Mouse (Mus musculus): ENCODE data around the gene Olfr1018. TPM values are rescaled to one million over a fixed set of nuclear protein-coding genes. Genes with fewer than 3 reads are reported as not detected.

The Olfr1018 gene
- not detected in 2 replicates for polyA plus RNA-seq (2016; fragmentation: Nextera tagmentation; extraction: Ambion mirVana)

DNA sequence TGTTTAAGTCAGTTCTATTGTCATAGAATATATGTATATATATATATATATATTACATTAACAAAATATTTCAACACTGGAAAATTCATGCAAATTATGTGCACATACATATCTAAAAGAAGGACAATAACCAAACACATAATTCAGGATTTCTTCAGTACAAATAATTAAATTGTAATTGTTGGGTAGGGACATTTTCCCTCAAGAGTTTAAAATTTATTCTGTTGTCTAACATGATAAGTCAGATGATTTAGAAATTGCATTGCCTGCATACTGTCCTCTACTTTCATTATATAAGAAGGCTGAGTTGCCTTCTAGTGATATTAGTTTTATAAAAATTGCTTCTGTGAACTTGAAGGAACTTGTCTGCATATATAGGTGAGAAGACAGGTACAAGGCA is at the start of gene Olfr1018:
Gene Olfr1018, plus strand, starts transcription at position 301 of the 400 bp plus-strand sequence.
- Histone ChIP-seq H3K4me1 (replicated peaks) (no peaks in the 10 kb centered on the region), H3K9ac (replicated peaks) (no peak within 1 kb of the TSS), H3K36me3 (no peaks in the 10 kb centered on the region), H3K27ac (no peak within 1 kb of the TSS), H3K27me3 (no peaks in the 10 kb centered on the region), H3K4me2 (no peak within 1 kb of the TSS), H3K4me3 (replicated peaks) (no peak within 1 kb of the TSS), H3K9me3 (no peaks in the 10 kb centered on the region)
- ATAC-seq (ENCODE audit: insufficient number of reproducible peaks, insufficient read depth, low FRiP score, low TSS enrichment, low read depth), result no peak

DNA sequence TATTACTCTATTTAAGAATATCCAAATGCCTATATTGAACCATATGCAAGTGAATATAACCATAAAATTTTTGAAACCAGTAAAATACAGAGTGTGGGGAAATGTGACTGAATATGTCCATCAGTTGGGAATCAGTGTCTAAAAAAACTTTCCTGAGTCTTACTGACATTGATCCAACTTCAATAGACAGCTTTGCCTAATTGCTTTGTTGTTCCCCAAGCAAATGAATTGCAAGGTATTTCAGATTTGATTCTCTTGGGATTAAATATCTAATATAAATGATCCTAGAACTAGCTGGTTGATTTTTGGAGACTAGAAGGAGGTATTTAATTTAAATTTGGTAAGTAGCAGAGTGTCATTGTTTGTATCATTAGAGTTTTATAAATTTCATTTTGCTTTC is 45.9 kb upstream of the Olfr1018 start, which contains the start of gene Olfr1014:
Gene Olfr1014, plus strand, starts transcription at position 301 of the 400 bp plus-strand sequence.
- no peaks in the 10 kb centered on the region for H3K36me3 ChIP-seq
- no peaks in the 10 kb centered on the region for H3K27me3 ChIP-seq
- H3K4me2 ChIP-seq, result no peak within 1 kb of the TSS
- ATAC-seq (ENCODE audit: insufficient number of reproducible peaks, insufficient read depth, low FRiP score, low TSS enrichment, low read depth), result no peak
- H3K27ac ChIP-seq, result no peak within 1 kb of the TSS
- no peak within 1 kb of the TSS for H3K4me3 ChIP-seq (replicated peaks)
- H3K9me3 ChIP-seq, result no peaks in the 10 kb centered on the region
- no peaks in the 10 kb centered on the region for H3K4me1 ChIP-seq (replicated peaks)
- no peak within 1 kb of the TSS for H3K9ac ChIP-seq (replicated peaks)

DNA sequence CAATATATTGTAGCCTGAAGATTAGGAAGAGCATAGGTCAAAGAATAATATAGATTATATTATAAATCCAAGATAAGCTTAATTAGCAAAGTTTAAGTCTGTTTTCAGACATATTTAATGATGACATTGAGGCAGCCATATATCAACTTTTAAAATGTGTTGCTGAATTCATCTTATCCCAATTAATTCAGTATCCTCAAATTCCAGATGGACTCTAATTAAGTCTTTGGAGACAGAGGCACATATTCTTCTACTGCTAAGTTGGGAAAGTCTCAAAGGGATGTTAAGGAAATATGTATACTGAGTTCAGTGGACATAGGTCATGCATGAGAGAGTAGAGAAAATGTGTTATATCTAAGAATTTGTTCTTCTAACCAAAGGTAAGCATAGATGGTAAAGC is 36.6 kb upstream of the Olfr1018 start, which contains the start of gene Olfr1015:
Gene Olfr1015, plus strand, starts transcription at position 301 of the 400 bp plus-strand sequence.
- Histone ChIP-seq H3K4me2 (no peak within 1 kb of the TSS), H3K9ac (replicated peaks) (no peak within 1 kb of the TSS), H3K27ac (no peak within 1 kb of the TSS), H3K27me3 (no peaks in the 10 kb centered on the region), H3K36me3 (no peaks in the 10 kb centered on the region), H3K4me3 (replicated peaks) (no peak within 1 kb of the TSS), H3K9me3 (no peaks in the 10 kb centered on the region), H3K4me1 (replicated peaks) (no peaks in the 10 kb centered on the region)
- no peak for ATAC-seq (ENCODE audit: insufficient number of reproducible peaks, insufficient read depth, low FRiP score, low TSS enrichment, low read depth)

DNA sequence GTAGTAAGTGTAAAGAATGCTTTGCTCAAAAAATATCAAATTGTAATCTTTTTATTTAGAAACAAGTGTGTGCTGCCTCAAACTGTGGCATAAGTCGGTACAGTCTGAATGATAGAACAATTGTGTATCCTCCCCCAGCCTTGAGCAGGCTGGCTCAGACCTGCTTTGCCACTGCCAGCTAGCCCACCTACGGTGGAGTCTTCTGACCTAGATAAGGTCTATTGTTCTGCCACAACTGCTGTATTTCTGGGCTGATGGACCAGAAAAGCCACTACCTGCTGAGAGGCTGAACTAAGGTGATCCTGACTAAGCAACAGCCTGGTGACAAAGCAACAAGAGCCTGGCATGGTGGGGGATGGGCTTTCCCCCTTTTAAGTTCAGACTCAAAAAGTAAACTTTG is 25.9 kb upstream of the Olfr1018 start:
- no peaks in the 10 kb centered on the region for H3K9me3 ChIP-seq
- no peak overlapping the region for H3K9ac ChIP-seq (replicated peaks)
- H3K4me2 ChIP-seq, result no peak overlapping the region
- 69% methylated on average over 2 of the region's 2 CpGs for WGBS
- no peaks in the 10 kb centered on the region for H3K4me1 ChIP-seq (replicated peaks)
- no peak overlapping the region for H3K27ac ChIP-seq
- H3K36me3 ChIP-seq, result no peaks in the 10 kb centered on the region
- H3K27me3 ChIP-seq, result no peaks in the 10 kb centered on the region
- no peak for ATAC-seq (ENCODE audit: insufficient number of reproducible peaks, insufficient read depth, low FRiP score, low TSS enrichment, low read depth)
- H3K4me3 ChIP-seq (replicated peaks), result no peak overlapping the region

DNA sequence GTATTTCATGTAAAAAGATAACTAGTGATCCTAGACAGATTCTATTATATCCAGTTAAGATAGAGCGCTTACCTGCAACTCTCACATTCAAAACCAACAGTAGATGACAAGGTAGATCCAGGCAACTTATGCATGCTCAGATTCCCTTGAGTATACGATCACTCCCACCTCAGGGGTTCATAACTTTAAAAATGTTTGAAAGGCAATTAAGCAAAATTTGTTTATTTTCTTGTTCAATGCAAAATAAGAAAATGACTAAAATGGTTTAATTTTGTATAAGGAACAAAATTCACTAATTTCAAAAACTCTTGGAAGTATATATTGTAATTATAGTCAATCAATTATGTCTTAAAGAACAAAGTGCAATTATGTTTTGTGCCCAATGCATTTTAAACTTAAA is 15.8 kb upstream of the Olfr1018 start, which contains the start of gene Olfr1016:
Gene Olfr1016, minus strand, starts transcription at position 101 of the 400 bp plus-strand sequence.
- H3K27ac ChIP-seq, result no peak within 1 kb of the TSS
- 90% methylated on average over 2 of the region's 2 CpGs for WGBS
- ATAC-seq (ENCODE audit: insufficient number of reproducible peaks, insufficient read depth, low FRiP score, low TSS enrichment, low read depth), result no peak
- H3K9ac ChIP-seq (replicated peaks), result no peak within 1 kb of the TSS
- no peaks in the 10 kb centered on the region for H3K36me3 ChIP-seq
- H3K4me2 ChIP-seq, result no peak within 1 kb of the TSS
- H3K4me3 ChIP-seq (replicated peaks), result no peak within 1 kb of the TSS
- no peaks in the 10 kb centered on the region for H3K9me3 ChIP-seq
- H3K27me3 ChIP-seq, result no peaks in the 10 kb centered on the region
- H3K4me1 ChIP-seq (replicated peaks), result no peaks in the 10 kb centered on the region

DNA sequence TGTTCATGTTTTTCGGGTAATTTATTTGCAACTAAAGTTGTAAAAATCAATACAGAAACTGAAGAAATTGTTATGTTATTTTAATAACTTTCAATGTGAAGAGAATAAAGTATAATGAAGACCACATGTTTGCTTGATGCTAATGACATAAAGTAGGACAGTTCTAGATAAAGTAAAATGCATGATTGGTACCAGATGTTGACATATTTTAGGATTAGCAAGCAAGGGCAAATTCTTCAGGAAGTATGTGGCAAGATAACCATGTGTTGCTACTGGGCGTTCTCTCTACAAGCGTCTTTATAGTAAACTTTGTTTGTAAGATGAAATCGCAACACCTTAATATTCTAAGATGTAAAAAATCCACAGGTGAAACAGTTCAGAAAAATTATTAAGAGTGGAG is 13.8 kb upstream of the Olfr1018 start:
- no peak overlapping the region for H3K27ac ChIP-seq
- no peaks in the 10 kb centered on the region for H3K27me3 ChIP-seq
- no peaks in the 10 kb centered on the region for H3K36me3 ChIP-seq
- 58% methylated on average over 4 of the region's 4 CpGs for WGBS
- no peak for ATAC-seq (ENCODE audit: insufficient number of reproducible peaks, insufficient read depth, low FRiP score, low TSS enrichment, low read depth)
- H3K4me3 ChIP-seq (replicated peaks), result no peak overlapping the region
- no peaks in the 10 kb centered on the region for H3K9me3 ChIP-seq
- no peaks in the 10 kb centered on the region for H3K4me1 ChIP-seq (replicated peaks)
- H3K9ac ChIP-seq (replicated peaks), result no peak overlapping the region
- no peak overlapping the region for H3K4me2 ChIP-seq

DNA sequence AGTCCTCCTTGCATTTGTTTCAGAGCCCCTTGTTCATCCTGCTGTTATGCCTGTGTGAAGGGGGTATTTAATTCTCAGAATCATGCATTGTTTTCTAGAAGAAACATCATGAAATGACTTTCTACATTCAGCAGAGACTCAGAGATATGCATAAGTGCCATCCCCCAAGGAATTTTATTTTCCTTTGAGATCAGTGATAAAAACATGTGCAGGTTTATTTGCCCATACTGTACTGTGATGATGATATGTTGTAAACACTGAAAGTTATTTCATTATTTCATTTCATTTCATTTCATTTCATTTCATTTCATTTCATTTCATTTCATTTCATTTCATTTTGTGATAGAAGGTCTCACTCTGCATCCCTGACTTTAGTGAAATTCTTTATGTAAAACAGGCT is 27.1 kb downstream of the Olfr1018 start, which contains the start of gene Olfr1019:
Gene Olfr1019, minus strand, starts transcription at position 101 of the 400 bp plus-strand sequence.
- Histone ChIP-seq H3K27me3 (no peaks in the 10 kb centered on the region), H3K4me2 (no peak within 1 kb of the TSS), H3K9me3 (no peaks in the 10 kb centered on the region), H3K36me3 (no peaks in the 10 kb centered on the region), H3K27ac (no peak within 1 kb of the TSS), H3K4me1 (replicated peaks) (no peaks in the 10 kb centered on the region), H3K9ac (replicated peaks) (no peak within 1 kb of the TSS), H3K4me3 (replicated peaks) (no peak within 1 kb of the TSS)
- no peak for ATAC-seq (ENCODE audit: insufficient number of reproducible peaks, insufficient read depth, low FRiP score, low TSS enrichment, low read depth)

DNA sequence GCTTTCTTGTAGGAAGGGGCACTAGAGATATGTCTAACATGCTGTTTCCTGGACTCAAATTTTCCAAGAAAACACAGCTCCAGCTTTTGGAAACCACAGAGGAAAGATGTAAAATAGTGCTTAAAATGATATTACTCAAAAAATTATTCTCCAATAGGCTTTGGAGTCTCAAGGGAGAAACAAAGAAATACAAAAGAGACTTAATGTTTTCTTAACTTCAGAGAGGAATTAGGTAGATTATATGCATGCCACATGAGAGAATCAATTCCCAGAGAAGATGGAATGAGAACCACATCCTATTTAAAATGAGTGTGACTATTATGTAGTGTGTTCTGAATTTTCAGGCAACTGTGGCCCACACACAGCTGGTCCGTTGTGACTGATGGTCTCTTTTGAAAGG is 28.5 kb downstream of the Olfr1018 start, which contains the start of gene Olfr1020:
Gene Olfr1020, plus strand, starts transcription at position 301 of the 400 bp plus-strand sequence.
- H3K36me3 ChIP-seq, result no peaks in the 10 kb centered on the region
- H3K4me1 ChIP-seq (replicated peaks), result no peaks in the 10 kb centered on the region
- no peaks in the 10 kb centered on the region for H3K27me3 ChIP-seq
- H3K9ac ChIP-seq (replicated peaks), result no peak within 1 kb of the TSS
- H3K27ac ChIP-seq, result no peak within 1 kb of the TSS
- H3K4me3 ChIP-seq (replicated peaks), result no peak within 1 kb of the TSS
- WGBS, result 84% methylated on average over 1 of the region's 1 CpGs
- H3K9me3 ChIP-seq, result no peaks in the 10 kb centered on the region
- H3K4me2 ChIP-seq, result no peak within 1 kb of the TSS
- no peak for ATAC-seq (ENCODE audit: insufficient number of reproducible peaks, insufficient read depth, low FRiP score, low TSS enrichment, low read depth)

DNA sequence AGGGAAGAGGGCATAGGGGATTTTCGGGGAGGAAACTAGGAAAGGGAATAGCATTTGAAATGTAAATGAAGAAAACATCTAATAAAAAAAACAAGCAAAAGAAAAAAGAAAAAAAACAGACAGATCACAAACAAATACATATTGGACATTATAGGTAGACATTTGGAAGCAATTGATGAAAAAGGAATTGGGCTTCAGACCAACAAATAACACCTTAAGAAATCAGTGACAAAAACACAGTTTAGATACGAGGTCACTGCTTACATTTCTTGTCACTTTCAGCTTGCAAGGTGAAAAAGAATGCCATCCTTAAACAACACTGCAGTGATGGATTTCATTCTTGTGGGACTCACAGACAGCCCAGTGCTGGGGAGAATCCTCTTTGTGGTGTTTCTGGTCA is 50.0 kb downstream of the Olfr1018 start, which contains the start of gene Olfr1022:
Gene Olfr1022, plus strand, starts transcription at position 301 of the 400 bp plus-strand sequence.
- Histone ChIP-seq H3K27me3 (no peaks in the 10 kb centered on the region), H3K4me1 (replicated peaks) (no peaks in the 10 kb centered on the region), H3K9ac (replicated peaks) (no peak within 1 kb of the TSS), H3K9me3 (no peaks in the 10 kb centered on the region), H3K36me3 (no peaks in the 10 kb centered on the region), H3K27ac (no peak within 1 kb of the TSS), H3K4me2 (no peak within 1 kb of the TSS), H3K4me3 (replicated peaks) (no peak within 1 kb of the TSS)
- ATAC-seq (ENCODE audit: insufficient number of reproducible peaks, insufficient read depth, low FRiP score, low TSS enrichment, low read depth), result no peak
- 61% methylated on average over 2 of the region's 2 CpGs for WGBS

Other genes starting within 250 kb of the Olfr1018 start
- not detected in 2 replicates for gene Olfr996, start 239.3 kb upstream of the Olfr1018 start, polyA plus RNA-seq (2016; fragmentation: Nextera tagmentation; extraction: Ambion mirVana)
- not detected in 2 replicates for gene Olfr998, start 229.5 kb upstream of the Olfr1018 start, polyA plus RNA-seq (2016; fragmentation: Nextera tagmentation; extraction: Ambion mirVana)
- gene Olfr1000, start 206.6 kb upstream of the Olfr1018 start, polyA plus RNA-seq (2016; fragmentation: Nextera tagmentation; extraction: Ambion mirVana), result not detected in 2 replicates
- not detected in 2 replicates for gene Olfr1002, start 167.8 kb upstream of the Olfr1018 start, polyA plus RNA-seq (2016; fragmentation: Nextera tagmentation; extraction: Ambion mirVana)
- gene Olfr154, start 154.0 kb upstream of the Olfr1018 start, polyA plus RNA-seq (2016; fragmentation: Nextera tagmentation; extraction: Ambion mirVana), result not detected in 2 replicates
- not detected in 2 replicates for gene Olfr1006, start 139.7 kb upstream of the Olfr1018 start, polyA plus RNA-seq (2016; fragmentation: Nextera tagmentation; extraction: Ambion mirVana)
- not detected in 2 replicates for gene Olfr1008, start 129.0 kb upstream of the Olfr1018 start, polyA plus RNA-seq (2016; fragmentation: Nextera tagmentation; extraction: Ambion mirVana)
- gene Olfr1009, start 103.1 kb upstream of the Olfr1018 start, polyA plus RNA-seq (2016; fragmentation: Nextera tagmentation; extraction: Ambion mirVana), result not detected in 2 replicates
- gene Olfr1012, start 55.7 kb upstream of the Olfr1018 start, polyA plus RNA-seq (2016; fragmentation: Nextera tagmentation; extraction: Ambion mirVana), result not detected in 2 replicates
- gene Olfr1013, start 51.4 kb upstream of the Olfr1018 start, polyA plus RNA-seq (2016; fragmentation: Nextera tagmentation; extraction: Ambion mirVana), result not detected in 2 replicates
- not detected in 2 replicates for gene Olfr1014, start 45.8 kb upstream of the Olfr1018 start, polyA plus RNA-seq (2016; fragmentation: Nextera tagmentation; extraction: Ambion mirVana)
- not detected in 2 replicates for gene Olfr1015, start 36.5 kb upstream of the Olfr1018 start, polyA plus RNA-seq (2016; fragmentation: Nextera tagmentation; extraction: Ambion mirVana)
- gene Olfr1016, start 15.9 kb upstream of the Olfr1018 start, polyA plus RNA-seq (2016; fragmentation: Nextera tagmentation; extraction: Ambion mirVana), result not detected in 2 replicates
- not detected in 2 replicates for gene Olfr1019, start 27.0 kb downstream of the Olfr1018 start, polyA plus RNA-seq (2016; fragmentation: Nextera tagmentation; extraction: Ambion mirVana)
- not detected in 2 replicates for gene Olfr1020, start 28.6 kb downstream of the Olfr1018 start, polyA plus RNA-seq (2016; fragmentation: Nextera tagmentation; extraction: Ambion mirVana)
- not detected in 2 replicates for gene Olfr1022, start 50.1 kb downstream of the Olfr1018 start, polyA plus RNA-seq (2016; fragmentation: Nextera tagmentation; extraction: Ambion mirVana)
- gene Olfr1023, start 67.2 kb downstream of the Olfr1018 start, polyA plus RNA-seq (2016; fragmentation: Nextera tagmentation; extraction: Ambion mirVana), result not detected in 2 replicates
- gene Olfr1024, start 86.6 kb downstream of the Olfr1018 start, polyA plus RNA-seq (2016; fragmentation: Nextera tagmentation; extraction: Ambion mirVana), result not detected in 2 replicates
- gene Olfr1025-ps1, start 96.7 kb downstream of the Olfr1018 start, polyA plus RNA-seq (2016; fragmentation: Nextera tagmentation; extraction: Ambion mirVana), result not detected in 2 replicates
- gene Olfr1026, start 103.1 kb downstream of the Olfr1018 start, polyA plus RNA-seq (2016; fragmentation: Nextera tagmentation; extraction: Ambion mirVana), result not detected in 2 replicates
- not detected in 2 replicates for gene Olfr1028, start 132.0 kb downstream of the Olfr1018 start, polyA plus RNA-seq (2016; fragmentation: Nextera tagmentation; extraction: Ambion mirVana)
- not detected in 2 replicates for gene Olfr1029, start 155.4 kb downstream of the Olfr1018 start, polyA plus RNA-seq (2016; fragmentation: Nextera tagmentation; extraction: Ambion mirVana)
- not detected in 2 replicates for gene Olfr1030, start 160.8 kb downstream of the Olfr1018 start, polyA plus RNA-seq (2016; fragmentation: Nextera tagmentation; extraction: Ambion mirVana)
- not detected in 2 replicates for gene Olfr1031, start 171.8 kb downstream of the Olfr1018 start, polyA plus RNA-seq (2016; fragmentation: Nextera tagmentation; extraction: Ambion mirVana)
- gene Olfr1032, start 187.1 kb downstream of the Olfr1018 start, polyA plus RNA-seq (2016; fragmentation: Nextera tagmentation; extraction: Ambion mirVana), result not detected in 2 replicates
- gene Olfr1033, start 202.2 kb downstream of the Olfr1018 start, polyA plus RNA-seq (2016; fragmentation: Nextera tagmentation; extraction: Ambion mirVana), result not detected in 2 replicates
- 0.04 TPM in 1 of 2 replicates, not detected in the other for gene Olfr1034, start 227.4 kb downstream of the Olfr1018 start, polyA plus RNA-seq (2016; fragmentation: Nextera tagmentation; extraction: Ambion mirVana)